Mouse (Mus musculus) naive thymus-derived CD4-positive, alpha-beta T cell, adult 5 months (primary cell): ENCODE results near the gene Hoxa6. TPM values are rescaled to one million over a fixed set of nuclear protein-coding genes. Genes with fewer than 3 reads are reported as not detected.

Experiments used
- polyA plus RNA-seq: library from polyadenylated mRNA; unstranded; fragments of 100-300 nt; shearing (Covaris generic); gene quantifications from one replicate; pipeline ENCODE4 v1.2.1, GENCODE M21; 2017

Gene Hoxa6
- not detected for polyA plus RNA-seq

DNA sequence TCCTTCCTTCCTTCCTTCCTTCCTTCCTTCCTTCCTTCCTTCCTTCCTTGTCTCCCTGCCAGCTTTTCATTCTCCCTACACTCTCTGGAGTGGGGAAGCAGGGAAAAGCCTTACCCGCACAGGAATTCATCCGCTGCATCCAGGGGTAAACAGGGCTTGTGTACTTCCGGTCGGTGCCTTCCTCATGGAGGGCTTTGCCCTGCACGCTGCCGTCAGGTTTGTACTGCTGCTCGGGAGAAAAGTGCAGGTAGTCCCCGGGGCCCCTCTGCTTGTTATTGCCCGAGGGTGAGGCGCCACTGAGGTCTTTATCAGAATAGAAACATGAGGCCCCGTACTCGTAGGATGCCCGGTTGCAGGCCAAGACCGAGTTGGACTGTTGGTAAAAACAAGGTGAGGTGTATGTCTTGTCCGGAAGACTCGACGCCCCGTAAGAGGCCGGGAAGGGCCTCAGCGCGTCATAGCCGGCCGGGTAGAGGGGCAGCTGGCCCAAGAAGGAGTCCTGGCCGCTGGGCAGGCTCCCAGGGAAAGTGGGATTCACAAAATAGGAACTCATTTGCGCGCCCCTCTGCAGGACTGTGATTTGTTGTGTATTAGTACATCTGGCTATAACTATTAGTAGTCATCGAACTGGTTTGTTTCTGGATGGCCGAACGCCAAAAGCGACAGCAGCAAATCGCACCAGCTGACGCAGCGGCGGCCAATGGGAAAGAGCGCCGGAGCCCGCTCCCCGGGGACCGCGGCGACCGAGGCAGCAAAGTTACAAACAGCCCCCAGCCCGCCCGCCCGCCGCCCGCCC, at the start of gene Hoxa6:
Hoxa6 (minus strand) TSS at position 651 of the 796 bp plus-strand sequence.

DNA sequence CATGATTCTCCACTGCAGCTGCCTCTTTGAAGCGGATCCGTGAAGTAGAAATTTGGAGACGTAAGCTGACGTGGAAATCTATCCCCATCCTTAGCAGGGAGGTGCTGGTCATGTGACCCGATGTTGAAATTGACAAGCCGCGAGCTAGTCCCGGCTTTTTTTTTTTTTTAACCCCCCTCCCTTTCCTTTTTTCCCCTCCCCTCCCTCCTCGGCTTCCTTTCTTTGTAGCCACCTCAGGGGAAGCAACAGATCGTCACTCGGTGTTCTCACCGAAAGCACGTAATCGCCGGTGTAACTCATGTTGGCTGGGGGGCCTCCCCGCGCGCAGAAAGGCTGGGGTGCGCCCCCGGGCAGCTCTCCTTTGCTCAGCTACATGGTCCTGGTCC, 37.2 kb upstream of the Hoxa6 start, which contains the start of gene Hoxa11:
Hoxa11 (minus strand) TSS at position 54 of the 386 bp plus-strand sequence.

GRCm38 (mm10) chr6:52240389-52241000, 32.0 kb upstream of the Hoxa6 start, which contains the start of gene Hoxa10:
Hoxa10 (minus strand) TSS chr6:52240854.

GRCm38 (mm10) chr6:52230516-52231165, 22.1 kb upstream of the Hoxa6 start, which contains the start of gene Hoxa9:
Hoxa9 (minus strand) TSS chr6:52231089.

DNA sequence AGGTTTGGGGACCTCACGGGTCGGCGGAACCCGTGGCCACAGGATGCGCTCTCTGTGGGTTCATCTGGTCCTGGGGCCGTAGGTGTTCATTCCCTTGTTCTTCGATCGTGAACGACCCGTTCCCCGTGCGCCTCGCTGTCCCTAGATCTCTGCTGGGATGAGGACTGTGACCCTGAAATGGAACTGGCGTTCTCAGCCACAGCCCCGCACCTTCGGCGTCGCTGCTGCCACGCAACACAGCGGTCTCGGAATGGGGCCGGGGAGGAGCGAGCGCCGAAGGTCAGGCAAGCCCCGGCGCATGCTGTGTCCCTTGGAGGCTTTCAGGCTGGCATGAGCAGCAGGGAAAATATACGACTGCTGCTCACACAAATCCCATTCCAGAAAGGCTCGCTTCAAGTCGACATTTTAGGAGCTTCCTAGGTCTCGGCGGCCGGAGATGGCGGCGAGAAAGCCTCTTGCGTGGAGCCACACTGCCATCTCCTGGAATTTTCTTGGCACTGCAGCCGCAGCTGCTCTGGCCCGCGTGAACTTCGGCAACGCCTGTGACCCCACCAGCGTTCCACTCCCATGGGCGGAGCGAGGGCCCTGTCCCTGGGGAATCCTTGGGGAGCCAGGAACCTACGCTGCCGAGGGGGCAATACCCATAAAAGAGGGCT, 12.9 kb upstream of the Hoxa6 start, which contains the start of gene Hoxa7:
Hoxa7 (minus strand) TSS at position 518 of the 656 bp plus-strand sequence.

DNA sequence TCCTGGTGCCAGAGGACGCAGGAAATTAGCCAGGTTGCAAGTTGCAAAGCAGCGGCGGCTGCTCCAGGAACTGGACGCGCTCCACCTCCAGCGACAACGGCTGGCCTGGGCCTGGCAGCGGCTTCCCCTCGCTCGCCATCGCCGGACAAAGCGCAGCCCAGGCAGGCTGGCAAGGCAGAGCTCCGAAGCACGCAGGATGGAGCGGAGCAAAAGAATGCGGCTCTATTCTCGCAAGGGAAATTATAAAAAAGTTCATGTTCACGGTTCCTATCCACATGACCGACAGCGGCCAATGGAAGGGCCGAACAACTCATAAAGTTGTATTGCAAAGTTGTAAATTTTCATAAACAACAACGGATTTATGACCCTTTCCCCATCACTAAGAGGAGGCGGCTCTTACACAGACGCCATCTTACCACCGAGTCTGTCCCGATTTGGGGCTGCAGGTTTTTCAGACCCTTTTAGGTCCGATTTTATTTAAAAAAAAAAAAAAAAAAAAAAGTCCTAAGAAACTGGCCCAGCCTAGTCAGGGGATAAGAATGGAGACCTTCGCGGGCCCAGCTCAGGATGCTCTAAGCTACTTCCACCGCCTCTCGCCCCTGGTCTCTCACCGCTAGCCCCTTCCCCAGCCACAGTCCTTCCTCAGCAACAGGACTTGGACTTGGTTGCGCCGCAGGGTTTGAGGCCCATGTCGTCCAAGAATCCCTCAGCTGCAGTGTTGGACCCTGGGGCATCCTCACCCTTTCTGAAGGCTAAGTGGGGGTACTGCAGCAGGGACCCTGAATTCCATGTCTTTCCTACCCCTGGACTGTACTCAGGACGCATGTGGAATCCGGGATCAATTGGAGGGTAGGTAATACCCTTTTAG, 4.8 kb upstream of the Hoxa6 start, which contains the start of the genes Hoxa3 and Gm28308:
Hoxa3 (minus strand) TSS at position 218 of the 868 bp plus-strand sequence.
Gm28308 (minus strand) TSS at position 221 of the 868 bp plus-strand sequence.

DNA sequence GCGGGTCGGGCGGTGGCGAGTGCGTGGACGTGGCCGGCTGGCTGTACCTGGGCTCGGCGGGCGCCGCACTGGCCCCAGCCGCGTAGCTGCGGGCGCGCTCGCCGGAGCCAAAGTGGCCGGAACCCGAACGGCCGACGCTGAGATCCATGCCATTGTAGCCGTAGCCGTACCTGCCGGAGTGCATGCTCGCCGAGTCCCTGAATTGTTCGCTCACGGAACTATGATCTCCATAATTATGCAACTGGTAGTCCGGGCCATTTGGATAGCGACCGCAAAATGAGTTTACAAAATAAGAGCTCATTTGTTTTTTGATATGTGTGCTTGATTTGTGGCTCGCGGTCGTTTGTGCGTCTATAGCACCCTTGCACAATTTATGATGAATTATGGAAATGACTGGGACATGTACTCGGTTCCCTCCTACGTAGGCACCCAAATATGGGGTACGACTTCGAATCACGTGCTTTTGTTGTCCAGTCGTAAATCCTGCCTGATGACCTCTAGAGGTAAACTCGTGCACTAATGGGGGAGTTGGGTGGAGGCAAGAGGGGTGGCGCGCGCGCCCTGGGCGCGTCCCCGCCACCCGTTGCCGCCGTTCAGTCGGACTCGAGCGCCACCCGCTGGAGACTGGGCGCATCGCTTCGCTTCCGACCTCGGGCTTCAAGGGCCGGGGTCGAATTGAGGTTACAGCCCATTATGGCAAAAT, 4.3 kb downstream of the Hoxa6 start, which contains the start of gene Hoxa5:
Hoxa5 (minus strand) TSS at position 538 of the 703 bp plus-strand sequence.

DNA sequence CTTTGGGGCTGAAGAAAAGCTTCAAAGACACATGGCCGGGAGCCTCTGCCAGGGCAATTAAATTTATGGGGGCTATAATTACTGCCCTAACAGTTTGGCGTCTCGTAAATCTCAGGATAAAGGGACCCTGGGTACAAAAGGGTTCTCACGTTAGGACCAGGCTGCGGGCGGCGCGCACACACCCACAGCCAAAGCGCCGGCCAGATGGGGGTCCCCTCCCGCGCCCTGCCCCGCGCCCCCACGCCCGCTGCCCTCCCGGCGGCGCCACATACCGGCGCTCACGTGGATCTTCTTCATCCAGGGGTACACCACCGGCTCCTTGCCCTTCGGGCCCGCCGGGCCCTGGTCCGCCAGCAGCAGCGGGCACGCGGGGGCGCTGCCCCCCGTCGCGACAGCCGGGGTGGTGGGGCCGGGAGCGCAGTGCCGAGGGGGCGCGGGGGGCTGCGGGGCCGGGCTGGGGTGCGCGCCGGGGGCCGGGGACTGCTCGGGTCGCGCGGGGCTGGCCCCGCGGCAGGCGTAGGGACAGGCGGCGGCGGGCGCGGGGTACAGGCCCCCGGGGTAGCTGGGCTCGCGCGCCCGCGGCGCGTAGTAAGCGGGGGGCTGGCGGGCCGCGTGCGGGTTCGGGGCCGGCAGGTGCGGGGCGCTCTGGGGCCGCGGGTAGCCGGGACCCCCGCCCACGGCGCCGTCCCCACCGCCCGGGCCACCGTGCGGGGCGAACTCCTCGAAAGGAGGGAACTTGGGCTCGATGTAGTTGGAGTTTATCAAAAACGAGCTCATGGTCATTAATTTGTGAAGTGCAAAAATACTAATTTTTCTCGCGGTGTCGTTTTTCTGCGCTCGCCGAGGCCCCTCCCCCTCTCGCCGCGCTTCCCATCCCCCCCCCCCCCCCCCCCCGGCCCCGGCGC, 17.4 kb downstream of the Hoxa6 start, which contains the start of gene Hoxa4:
Hoxa4 (minus strand) TSS at position 848 of the 905 bp plus-strand sequence.

GRCm38 (mm10) chr6:52177061-52177735, 31.3 kb downstream of the Hoxa6 start, which contains the start of gene 5730596B20Rik:
5730596B20Rik (plus strand) TSS chr6:52177498.

DNA sequence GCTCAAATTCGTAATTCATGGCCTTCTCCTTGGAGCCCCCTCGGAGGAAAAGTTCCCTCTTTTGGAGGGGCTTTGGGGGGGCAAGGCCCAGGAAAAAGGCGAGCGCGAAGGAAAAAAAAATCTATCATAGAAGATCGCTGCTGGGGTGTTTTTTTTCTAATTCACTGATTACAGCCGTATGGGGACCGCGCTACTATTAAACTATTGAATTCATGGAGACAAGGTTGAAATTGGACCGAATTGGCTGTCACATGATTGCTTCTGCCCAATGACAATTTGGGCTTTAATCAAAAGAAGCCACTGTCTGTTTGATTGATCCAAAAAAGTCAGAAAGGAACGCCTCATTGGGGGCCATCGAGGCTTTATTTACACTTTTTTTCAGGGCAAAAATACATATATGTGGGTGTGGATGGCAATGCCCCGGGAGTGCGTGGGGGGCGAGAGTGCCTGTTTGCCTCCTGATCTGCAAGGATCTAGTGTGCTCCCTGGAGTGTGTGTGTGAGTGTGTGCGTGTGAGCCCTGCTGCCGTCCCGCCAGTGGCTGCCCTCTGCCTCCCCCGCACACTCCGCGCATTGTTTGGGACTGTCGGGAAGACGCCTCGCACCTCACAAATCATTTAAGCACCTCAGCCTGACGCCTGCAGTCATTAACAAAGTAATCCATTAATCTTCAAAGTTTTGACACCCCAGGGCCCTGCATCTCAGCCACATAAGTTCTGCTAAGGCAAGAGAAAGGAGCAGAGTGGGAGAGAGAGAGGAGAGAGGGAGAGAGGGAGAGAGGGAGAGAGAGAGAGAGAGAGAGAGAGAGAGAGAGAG, 43.7 kb downstream of the Hoxa6 start, which contains the start of gene Hoxa2:
Hoxa2 (minus strand) TSS at position 206 of the 815 bp plus-strand sequence.

DNA sequence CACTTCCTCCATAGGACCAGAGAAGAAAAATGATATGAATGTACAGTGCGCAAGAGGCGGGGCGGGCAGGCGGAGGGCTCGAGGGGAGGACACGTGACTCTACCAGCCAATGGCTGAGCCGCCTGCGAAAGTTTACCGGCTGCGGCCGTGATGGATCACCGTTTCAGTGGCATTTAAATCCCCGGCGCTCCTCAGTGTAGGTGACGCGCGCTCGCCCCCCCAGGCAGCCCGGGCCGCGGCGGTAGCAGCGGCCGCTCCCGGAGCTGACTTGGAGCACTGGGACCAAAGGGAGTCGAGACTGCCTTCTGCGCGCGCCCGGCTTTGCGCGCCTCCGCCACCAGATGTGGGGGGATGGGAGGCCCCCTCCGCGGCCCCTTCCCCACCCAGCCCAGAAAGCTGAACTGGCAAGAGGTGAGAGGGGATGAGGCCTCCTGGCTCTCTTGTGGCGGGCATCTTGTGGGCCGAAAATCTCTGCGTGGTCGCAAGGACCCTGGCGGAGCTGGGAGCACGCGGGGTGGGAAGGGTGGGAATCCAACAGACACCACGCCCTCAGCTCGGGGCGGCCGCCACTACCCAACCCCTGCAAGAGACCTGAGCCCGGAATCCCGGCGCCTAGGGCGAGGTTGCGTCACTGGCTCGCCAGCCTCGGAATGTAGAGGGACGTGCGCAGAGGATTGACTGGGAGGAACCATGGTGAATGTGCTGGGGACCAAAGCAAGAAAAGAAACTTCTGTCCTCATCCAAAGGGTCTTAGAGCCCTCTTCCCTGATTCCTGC, 50.1 kb downstream of the Hoxa6 start, which contains the start of gene Hoxa1:
Hoxa1 (minus strand) TSS at position 42 of the 776 bp plus-strand sequence.

Other genes with a start within 250 kb of the Hoxa6 start
- 18.0 TPM for gene Skap2, start 196.2 kb downstream of the Hoxa6 start, polyA plus RNA-seq
- gene Hoxa1, start 50.4 kb downstream of the Hoxa6 start, polyA plus RNA-seq: not detected
- not detected for gene Hoxa2, start 43.9 kb downstream of the Hoxa6 start, polyA plus RNA-seq
- not detected for gene 5730596B20Rik, start 31.2 kb downstream of the Hoxa6 start, polyA plus RNA-seq
- not detected for gene Hoxa4, start 17.0 kb downstream of the Hoxa6 start, polyA plus RNA-seq
- 0.19 TPM for gene Hoxa5, start 4.1 kb downstream of the Hoxa6 start, polyA plus RNA-seq
- gene Hoxa3, start 4.6 kb upstream of the Hoxa6 start, polyA plus RNA-seq: not detected
- not detected for gene Gm28308, start 4.6 kb upstream of the Hoxa6 start, polyA plus RNA-seq
- gene Hoxa7, start 13.1 kb upstream of the Hoxa6 start, polyA plus RNA-seq: 1.7 TPM
- gene Hoxa9, start 22.4 kb upstream of the Hoxa6 start, polyA plus RNA-seq: 0.17 TPM
- not detected for gene Hoxa10, start 32.1 kb upstream of the Hoxa6 start, polyA plus RNA-seq
- gene Hoxa11, start 37.1 kb upstream of the Hoxa6 start, polyA plus RNA-seq: not detected
- gene Hoxa13, start 52.2 kb upstream of the Hoxa6 start, polyA plus RNA-seq: not detected
- not detected for gene Evx1, start 104.8 kb upstream of the Hoxa6 start, polyA plus RNA-seq